Mouse (Mus musculus) cortical plate, adult 2 months (tissue): ENCODE data around the gene Nrxn3.

ENCODE experiments used
- CTCF ChIP-seq: fragments of 200-500 bp; IDR thresholded peaks from 2 replicates; pipeline ENCODE4 v1.5.1; 2011; ENCODE audit warnings: mild to moderate bottlenecking, control low read depth, low read length; ENCODE audit not compliant: insufficient read depth; ENCODE audit errors: extremely low read depth
- POLR2A ChIP-seq: fragments of 200-500 bp; IDR thresholded peaks from 2 replicates; pipeline ENCODE4 v1.6.1; 2011; ENCODE audit warnings: mild to moderate bottlenecking, low read length, control low read depth; ENCODE audit not compliant: insufficient read depth; ENCODE audit errors: extremely low read depth

- TF ChIP-seq CTCF = no peak
- TF ChIP-seq POLR2A = 0 out of 2 replicates have a peak, but pooled peaks have one; percentile 13
These were observed 3.6 kb downstream of the Nrxn3 start for GRCm38 (mm10) chr12:88726316-88726715.
